In genomic region chr10:125328331-125329063, GRCm38 (mm10) we compare ENCODE assay signal across 9 mouse cellular contexts.
A peak's percentile ranks its signal among the peaks of the same experiment; 100 is the strongest.
DNase-seq lines count a peak whose midpoint lies in the region; ATAC-seq lines count a peak whose summit lies in the region.
"Had no signal": no experiment of that assay in that cellular context is flagged by ENCODE, and none has a peak within 500 bp of the region (broad histone marks: within the 10 kb centered on the region; RNA-seq: fewer than 3 reads in every experiment).

No protein-coding gene starts in this region.

- H3K4me3 ChIP-seq in heart, embryonic 12.5 days, result peak overlapping the region; percentile 17; the same call in 1 of the 2 replicates
- H3K4me3 ChIP-seq in liver, embryonic 16.5 days (ENCODE audit: low read depth, low read length), result peak overlapping the region; percentile 35

- H3K4me2 ChIP-seq in heart, embryonic 12.5 days, result peak overlapping the region; percentile 54
- peak overlapping the region; percentile 38 for H3K4me2 ChIP-seq in liver, embryonic 16.5 days (ENCODE audit: low read depth, low read length)

- peaks cover 14% of the 10 kb centered on the region; the same call in 1 of the 2 replicates for H3K4me1 ChIP-seq in heart, embryonic 12.5 days (replicated peaks)
- peaks cover 4% of the 10 kb centered on the region for H3K4me1 ChIP-seq in liver, embryonic 16.5 days (ENCODE audit: control insufficient read depth, low read depth, low read length)

- H3K9me3 ChIP-seq in heart, embryonic 12.5 days (replicated peaks), result no peaks in the 10 kb centered on the region
- H3K9me3 ChIP-seq in liver, embryonic 16.5 days (replicated peaks; ENCODE audit: control insufficient read depth, low read length), result no peaks in the 10 kb centered on the region

- peak overlapping the region; percentile 54; the same call in 1 of the 2 replicates for H3K27ac ChIP-seq in heart, embryonic 12.5 days (ENCODE audit: poor library complexity, severe bottlenecking)
- H3K27ac ChIP-seq in liver, embryonic 16.5 days (ENCODE audit: low read length), result peak overlapping the region; percentile 48; the same call in 1 of the 2 replicates

- WGBS in heart, embryonic 12.5 days, result 50% methylated on average over 16 of the region's 16 CpGs
- WGBS in liver, embryonic 16.5 days (ENCODE audit: insufficient replicate concordance), result 51% methylated on average over 16 of the region's 16 CpGs

- no peak for DNase-seq in heart, adult 11 months
- DNase-seq in embryo, embryonic 9.5 days (ENCODE audit: extremely low spot score), result peak; percentile 44
- peak; percentile 49 to 70 for DNase-seq in kidney, adult 8-10 months
- no peak for DNase-seq in right cerebral cortex, postnatal 36 days (ENCODE audit: low spot score in 2 of 2)
- no peak for DNase-seq in spleen, postnatal 14 days (ENCODE audit: low spot score in 2 of 2)
- DNase-seq in layer of hippocampus, postnatal 36 days, result no peak
- DNase-seq: cerebellum, adult 9-10 months had no signal

- H3K36me3 ChIP-seq in heart, embryonic 12.5 days, result no peaks in the 10 kb centered on the region
- H3K36me3 ChIP-seq in liver, embryonic 16.5 days (ENCODE audit: control insufficient read depth, insufficient read depth), result no peaks in the 10 kb centered on the region

- ATAC-seq in heart, embryonic 12.5 days (ENCODE audit: insufficient number of reproducible peaks, low FRiP score), result 0 out of 2 replicates have a peak, but pooled peaks have one; percentile 57
- ATAC-seq in liver, embryonic 16.5 days (ENCODE audit: low read depth), result peak; percentile 75

- no peaks in the 10 kb centered on the region for H3K27me3 ChIP-seq in heart, embryonic 12.5 days (replicated peaks)
- H3K27me3 ChIP-seq in liver, embryonic 16.5 days (ENCODE audit: control insufficient read depth, insufficient read depth, low read depth, low read length), result no peaks in the 10 kb centered on the region

- no peak overlapping the region for H3K9ac ChIP-seq in heart, embryonic 12.5 days
- H3K9ac ChIP-seq in liver, embryonic 16.5 days (ENCODE audit: low read depth, low read length), result no peak overlapping the region

Comparison
In these comparisons a context has a peak if more than half of its experiments do, and no peak if none do; other contexts are left out.
1. DNase-seq: peak in embryo, embryonic 9.5 days (single experiment) and kidney, adult 8-10 months (2 of 2); none in heart, adult 11 months (single experiment), right cerebral cortex, postnatal 36 days (0 of 2), spleen, postnatal 14 days (0 of 2) and layer of hippocampus, postnatal 36 days (0 of 2).